Mouse (Mus musculus) Patski (cell line): ENCODE measurements around the gene Idh2. TPM values are rescaled to one million over a fixed set of nuclear protein-coding genes. Genes with fewer than 3 reads are reported as not detected.
"Not testable (repeated sequence)": the region's sequence is repeated elsewhere in the genome, so short reads cannot be mapped to it uniquely, and the experiment has no call there.

Experiments
- ATAC-seq: fragments of 100-300 bp; one replicate; pipeline ENCODE4 v1.8.0; 2021
- CTCF ChIA-PET: fragments of 350-600 bp; sonication (Branson Sonifier 250); formaldehyde crosslinking; loops from one replicate; lab custom pipeline; 2022; ENCODE audit warnings: inconsistent platforms; lab: Charles Lee
- POLR2A ChIA-PET: fragments of 350-600 bp; sonication (Branson Sonifier 250); formaldehyde crosslinking; loops from one replicate; lab custom pipeline; 2022; ENCODE audit warnings: antibody characterized with exemption, inconsistent platforms; lab: Charles Lee
- DNase-seq: peaks from one replicate; pipeline ENCODE4 v3.0.0-alpha.2; 2011; ENCODE audit warnings: low read depth, low spot score
- H3K27me3 ChIP-seq: fragments of 371-371 bp; one replicate; pipeline ENCODE4 v1.5.1; 2021
- CTCF ChIP-seq: fragments of 100-300 bp; IDR thresholded peaks from one replicate; pipeline ENCODE4 v1.5.1; 2021
- in situ Hi-C: fragments of 300-500 bp; cut with MboI; formaldehyde crosslinking; loops from 3 replicates; pipeline ENCODE4 v1.11.1; 2018; ENCODE audit warnings: low pct_unique_long_range_greater_than_20kb, mixed read lengths
- polyA plus RNA-seq: library from polyadenylated mRNA; unstranded; gene quantifications from one replicate; pipeline ENCODE4 v1.2.3, GENCODE M21; 2021

Gene Idh2
- polyA plus RNA-seq, 1 experiment from 2014 or later: 679 TPM

DNA sequence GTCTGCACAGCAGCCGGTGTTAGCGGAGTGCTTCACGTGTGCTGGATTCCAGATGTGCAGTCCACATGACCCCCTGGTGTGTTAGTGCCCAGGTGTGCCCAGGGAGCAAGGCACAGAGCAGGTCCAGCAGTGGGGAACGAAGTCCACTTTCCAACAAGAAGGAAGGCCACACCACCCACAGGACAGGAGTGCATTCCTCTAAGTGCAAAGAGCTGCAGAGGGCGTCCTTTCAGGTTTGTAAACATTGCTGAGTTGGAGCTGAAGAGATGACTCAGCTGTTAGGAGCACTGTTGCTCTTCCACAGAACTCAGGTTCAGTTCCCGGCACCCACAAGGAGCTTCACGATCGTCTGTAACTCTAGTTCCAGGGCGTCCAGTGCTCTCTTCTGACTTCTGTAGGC, 62.0 kb downstream of the Idh2 start:
- ChIA-PET POLR2A (no interaction called here), CTCF (no interaction called here)
- ATAC-seq: no peak
- no peak for TF ChIP-seq CTCF
- H3K27me3 ChIP-seq: no peaks in the 10 kb centered on the region
- DNase-seq: no peak
- in situ Hi-C loops: no loop called here

- in situ Hi-C loops: no loop called here
- no peak for TF ChIP-seq CTCF
- ChIA-PET POLR2A (no interaction called here), CTCF (no interaction called here)
- no peaks in the 10 kb centered on the region for H3K27me3 ChIP-seq
- no peak for DNase-seq
- no peak for ATAC-seq
These were observed 62.9 kb downstream of the Idh2 start for GRCm38 (mm10) chr7:80052261-80052660.

GRCm38 (mm10) chr7:80051835-80052234, 63.4 kb downstream of the Idh2 start:
- no peaks in the 10 kb centered on the region for H3K27me3 ChIP-seq
- POLR2A ChIA-PET: no interaction called here
- in situ Hi-C loops: no loop called here
- CTCF ChIA-PET: no interaction called here
- DNase-seq (no peak), ATAC-seq (no peak)
- no peak for TF ChIP-seq CTCF

DNA sequence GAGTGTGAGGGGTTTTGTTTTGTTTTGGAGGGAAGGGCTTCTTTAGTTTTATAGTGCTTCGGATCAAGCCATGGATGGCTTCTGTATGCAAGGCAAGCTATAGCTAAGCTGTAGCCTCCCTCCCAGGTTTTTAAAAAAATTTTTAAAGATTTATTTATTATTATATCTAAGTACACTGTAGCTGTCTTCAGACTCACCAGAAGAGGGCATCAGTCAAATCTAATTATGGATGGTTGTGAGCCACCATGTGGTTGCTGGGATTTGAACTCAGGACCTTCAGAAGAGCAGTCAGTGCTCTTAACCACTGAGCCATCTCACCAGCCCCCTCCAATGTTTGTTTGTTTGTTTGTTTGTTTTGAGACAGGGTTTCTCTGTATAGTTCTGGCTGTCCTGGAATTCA, 64.8 kb downstream of the Idh2 start:
- ATAC-seq, H3K27me3 ChIP-seq, POLR2A ChIA-PET, CTCF ChIA-PET, DNase-seq, in situ Hi-C loops: not testable (repeated sequence)

- no peaks in the 10 kb centered on the region for H3K27me3 ChIP-seq
- ATAC-seq: no peak
- TF ChIP-seq CTCF: no peak
- POLR2A ChIA-PET: no interaction called here
- in situ Hi-C loops: no loop called here
- CTCF ChIA-PET: interaction anchor here (1.4 kb wide), 1 partner anchor 13 kb away, joined by 3 read pairs; no protein-coding TSS in a partner anchor
- DNase-seq: no peak
These were observed 65.4 kb downstream of the Idh2 start for GRCm38 (mm10) chr7:80049746-80050145.

GRCm38 (mm10) chr7:80047041-80047440, 68.2 kb downstream of the Idh2 start:
- H3K27me3 ChIP-seq: no peaks in the 10 kb centered on the region
- ChIA-PET POLR2A (no interaction called here), CTCF (no interaction called here)
- TF ChIP-seq CTCF: no peak
- ATAC-seq (no peak), DNase-seq (no peak)
- in situ Hi-C loops: no loop called here

Other genes starting within 250 kb of the Idh2 start
- 32.7 TPM for gene Ap3s2, start 194.7 kb downstream of the Idh2 start, polyA plus RNA-seq
- 37.3 TPM for gene Arpin, start 180.0 kb downstream of the Idh2 start, polyA plus RNA-seq
- gene Zfp710, start 90.6 kb downstream of the Idh2 start, polyA plus RNA-seq: 15.9 TPM
- 55.3 TPM for gene Sema4b, start 71.4 kb upstream of the Idh2 start, polyA plus RNA-seq
- gene Cib1, start 117.4 kb upstream of the Idh2 start, polyA plus RNA-seq: 120 TPM
- 4.0 TPM for gene Gdpgp1, start 117.5 kb upstream of the Idh2 start, polyA plus RNA-seq
- gene Ttll13, start 131.0 kb upstream of the Idh2 start, polyA plus RNA-seq: 0.73 TPM
- 37.2 TPM for gene Ngrn, start 145.8 kb upstream of the Idh2 start, polyA plus RNA-seq
- 24.6 TPM for gene Vps33b, start 154.3 kb upstream of the Idh2 start, polyA plus RNA-seq
- 93.8 TPM for gene Prc1, start 179.1 kb upstream of the Idh2 start, polyA plus RNA-seq
- gene Rccd1, start 209.1 kb upstream of the Idh2 start, polyA plus RNA-seq: 11.5 TPM
- gene Unc45a, start 225.6 kb upstream of the Idh2 start, polyA plus RNA-seq: 71.3 TPM
- gene Hddc3, start 227.7 kb upstream of the Idh2 start, polyA plus RNA-seq: 78.7 TPM